Mouse (Mus musculus): ENCODE results near the gene Olfr1438-ps1. TPM values are rescaled to one million over a fixed set of nuclear protein-coding genes. Genes with fewer than 3 reads are reported as not detected.

Olfr1438-ps1 gene
- not detected for polyA plus RNA-seq (2014; fragmentation: Illumina TruSeq; extraction: RNeasy Lipid Tissue Mini Kit (QIAGEN cat#74804); ENCODE audit: low read depth, low replicate concordance)

GRCm38 (mm10) chr19:12335810-12336209 is at the start of gene Olfr1438-ps1:
Gene Olfr1438-ps1 (minus strand): TSS chr19:12335910.

GRCm38 (mm10) chr19:12325001-12325400 is 10.7 kb downstream of the Olfr1438-ps1 start, which contains the start of gene Olfr1437:
Gene Olfr1437 (minus strand): TSS chr19:12325101.

GRCm38 (mm10) chr19:12299030-12299429 is 36.7 kb downstream of the Olfr1438-ps1 start, which contains the start of gene Olfr1436:
Gene Olfr1436 (minus strand): TSS chr19:12299130.

DNA sequence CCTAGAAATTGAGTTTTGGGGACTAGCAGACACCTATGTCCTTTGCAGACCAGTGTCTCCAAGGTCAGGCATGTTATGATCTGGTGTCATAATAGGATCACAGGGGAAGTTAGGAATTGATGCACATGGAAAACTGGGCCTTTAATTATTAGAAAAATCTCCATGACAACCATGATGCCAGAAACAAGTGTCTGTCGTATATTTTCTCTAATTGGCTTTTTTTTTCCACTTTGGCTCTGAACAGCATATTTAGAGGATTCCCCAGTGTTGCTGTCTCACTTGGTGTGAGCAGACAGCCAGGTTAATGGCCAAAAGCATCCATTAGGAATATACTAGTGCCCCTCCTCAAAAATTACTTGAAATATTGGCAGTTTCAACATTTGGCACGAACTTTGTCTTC is 56.2 kb downstream of the Olfr1438-ps1 start, which contains the start of gene Olfr1434:
Gene Olfr1434, plus strand, starts transcription at position 301 of the 400 bp plus-strand sequence.

Other genes with a start within 250 kb of the Olfr1438-ps1 start
- not detected for gene Olfr1426, start 243.9 kb downstream of the Olfr1438-ps1 start, polyA plus RNA-seq (2014; fragmentation: Illumina TruSeq; extraction: RNeasy Lipid Tissue Mini Kit (QIAGEN cat#74804); ENCODE audit: low read depth, low replicate concordance)
- gene Olfr1427, start 232.6 kb downstream of the Olfr1438-ps1 start, polyA plus RNA-seq (2014; fragmentation: Illumina TruSeq; extraction: RNeasy Lipid Tissue Mini Kit (QIAGEN cat#74804); ENCODE audit: low read depth, low replicate concordance), result not detected
- gene Olfr1428, start 220.0 kb downstream of the Olfr1438-ps1 start, polyA plus RNA-seq (2014; fragmentation: Illumina TruSeq; extraction: RNeasy Lipid Tissue Mini Kit (QIAGEN cat#74804); ENCODE audit: low read depth, low replicate concordance), result not detected
- gene Olfr76, start 212.7 kb downstream of the Olfr1438-ps1 start, polyA plus RNA-seq (2014; fragmentation: Illumina TruSeq; extraction: RNeasy Lipid Tissue Mini Kit (QIAGEN cat#74804); ENCODE audit: low read depth, low replicate concordance), result not detected
- not detected for gene Olfr1555-ps1, start 165.8 kb downstream of the Olfr1438-ps1 start, polyA plus RNA-seq (2014; fragmentation: Illumina TruSeq; extraction: RNeasy Lipid Tissue Mini Kit (QIAGEN cat#74804); ENCODE audit: low read depth, low replicate concordance)
- gene Olfr1431, start 135.3 kb downstream of the Olfr1438-ps1 start, polyA plus RNA-seq (2014; fragmentation: Illumina TruSeq; extraction: RNeasy Lipid Tissue Mini Kit (QIAGEN cat#74804); ENCODE audit: low read depth, low replicate concordance), result not detected
- gene Olfr1432, start 103.3 kb downstream of the Olfr1438-ps1 start, polyA plus RNA-seq (2014; fragmentation: Illumina TruSeq; extraction: RNeasy Lipid Tissue Mini Kit (QIAGEN cat#74804); ENCODE audit: low read depth, low replicate concordance), result not detected
- gene Olfr262, start 94.3 kb downstream of the Olfr1438-ps1 start, polyA plus RNA-seq (2014; fragmentation: Illumina TruSeq; extraction: RNeasy Lipid Tissue Mini Kit (QIAGEN cat#74804); ENCODE audit: low read depth, low replicate concordance), result not detected
- not detected for gene Olfr235, start 74.9 kb downstream of the Olfr1438-ps1 start, polyA plus RNA-seq (2014; fragmentation: Illumina TruSeq; extraction: RNeasy Lipid Tissue Mini Kit (QIAGEN cat#74804); ENCODE audit: low read depth, low replicate concordance)
- gene Olfr1434, start 56.1 kb downstream of the Olfr1438-ps1 start, polyA plus RNA-seq (2014; fragmentation: Illumina TruSeq; extraction: RNeasy Lipid Tissue Mini Kit (QIAGEN cat#74804); ENCODE audit: low read depth, low replicate concordance), result not detected
- gene Olfr1436, start 36.8 kb downstream of the Olfr1438-ps1 start, polyA plus RNA-seq (2014; fragmentation: Illumina TruSeq; extraction: RNeasy Lipid Tissue Mini Kit (QIAGEN cat#74804); ENCODE audit: low read depth, low replicate concordance), result not detected
- gene Olfr1437, start 10.8 kb downstream of the Olfr1438-ps1 start, polyA plus RNA-seq (2014; fragmentation: Illumina TruSeq; extraction: RNeasy Lipid Tissue Mini Kit (QIAGEN cat#74804); ENCODE audit: low read depth, low replicate concordance), result not detected
- gene Olfr1440, start 51.4 kb upstream of the Olfr1438-ps1 start, polyA plus RNA-seq (2014; fragmentation: Illumina TruSeq; extraction: RNeasy Lipid Tissue Mini Kit (QIAGEN cat#74804); ENCODE audit: low read depth, low replicate concordance), result not detected
- not detected for gene Olfr1441, start 81.5 kb upstream of the Olfr1438-ps1 start, polyA plus RNA-seq (2014; fragmentation: Illumina TruSeq; extraction: RNeasy Lipid Tissue Mini Kit (QIAGEN cat#74804); ENCODE audit: low read depth, low replicate concordance)
- gene Pfpl, start 92.0 kb upstream of the Olfr1438-ps1 start, polyA plus RNA-seq (2014; fragmentation: Illumina TruSeq; extraction: RNeasy Lipid Tissue Mini Kit (QIAGEN cat#74804); ENCODE audit: low read depth, low replicate concordance), result not detected
- gene Mpeg1, start 124.9 kb upstream of the Olfr1438-ps1 start, polyA plus RNA-seq (2014; fragmentation: Illumina TruSeq; extraction: RNeasy Lipid Tissue Mini Kit (QIAGEN cat#74804); ENCODE audit: low read depth, low replicate concordance), result 28.1 TPM
- 35.6 TPM for gene Dtx4, start 165.5 kb upstream of the Olfr1438-ps1 start, polyA plus RNA-seq (2014; fragmentation: Illumina TruSeq; extraction: RNeasy Lipid Tissue Mini Kit (QIAGEN cat#74804); ENCODE audit: low read depth, low replicate concordance)
- gene Fam111a, start 209.8 kb upstream of the Olfr1438-ps1 start, polyA plus RNA-seq (2014; fragmentation: Illumina TruSeq; extraction: RNeasy Lipid Tissue Mini Kit (QIAGEN cat#74804); ENCODE audit: low read depth, low replicate concordance), result 5.8 TPM

Data from adipose tissue, adult 10 weeks (tissue).